Mouse (Mus musculus) MEL (cell line): Measurements from ENCODE around the gene Barx2. TPM values are rescaled to one million over a fixed set of nuclear protein-coding genes. Genes with fewer than 3 reads are reported as not detected.

Experiments
- DNase-seq: peaks from one replicate; pipeline ENCODE4 v3.0.0; 2011; ENCODE audit warnings: low read depth, low spot score
- H3K27ac ChIP-seq: 2 replicates; pipeline ENCODE4 v1.5.1; 2012; ENCODE audit warnings: low read depth, mild to moderate bottlenecking, control low read depth, low read length, moderate library complexity; ENCODE audit not compliant: control insufficient read depth
- H3K27me3 ChIP-seq, 2 experiments: fragments of 150-350 bp in 1 of 2; sonication (generic) in 1 of 2; 2 replicates each; pipeline ENCODE4 v1.6.1; 2012; ENCODE audit warnings: low read length in 2 of 2, mild to moderate bottlenecking in 2 of 2, improper control_type of control experiment in 1 of 2, moderate library complexity in 1 of 2; ENCODE audit not compliant: insufficient read depth in 2 of 2, control insufficient read depth in 1 of 2
- H3K36me3 ChIP-seq, 2 experiments: 2 replicates each; pipeline ENCODE4 v1.6.1; 2012 to 2014; ENCODE audit warnings: low read length in 2 of 2, improper control_type of control experiment in 1 of 2, inconsistent platforms in 1 of 2, mild to moderate bottlenecking in 1 of 2; ENCODE audit not compliant: insufficient read depth in 2 of 2, control insufficient read depth in 1 of 2
- H3K4me1 ChIP-seq, 2 experiments: fragments of 150-350 bp in 1 of 2; sonication (generic) in 1 of 2; 2 replicates each; pipeline ENCODE4 v1.6.1; 2012; ENCODE audit warnings: low read length in 2 of 2, improper control_type of control experiment in 1 of 2, mild to moderate bottlenecking in 1 of 2; ENCODE audit not compliant: insufficient read depth in 2 of 2, control insufficient read depth in 1 of 2
- H3K4me3 ChIP-seq, 2 experiments: fragments of 150-350 bp in 1 of 2; sonication (generic) in 1 of 2; 2 replicates each; pipeline ENCODE4 v1.5.1; 2012; ENCODE audit warnings: low read depth in 2 of 2, low read length in 2 of 2, mild to moderate bottlenecking in 2 of 2, moderate library complexity in 2 of 2, control low read depth in 1 of 2, improper control_type of control experiment in 1 of 2; ENCODE audit not compliant: control insufficient read depth in 1 of 2, insufficient read depth in 1 of 2
- H3K79me2 ChIP-seq: 2 replicates; pipeline ENCODE4 v1.6.1; 2012; ENCODE audit warnings: mild to moderate bottlenecking, low read length, moderate library complexity; ENCODE audit not compliant: control insufficient read depth, poor library complexity, insufficient read depth
- H3K9ac ChIP-seq: 2 replicates; pipeline ENCODE4 v1.6.1; 2012; ENCODE audit warnings: low read depth, mild to moderate bottlenecking, control low read depth, low read length, moderate library complexity; ENCODE audit not compliant: control insufficient read depth, poor library complexity, severe bottlenecking
- H3K9me3 ChIP-seq: fragments of 150-350 bp; sonication (generic); replicated peaks from 2 replicates; pipeline ENCODE4 v1.6.1; 2012; ENCODE audit warnings: mild to moderate bottlenecking, low read length, improper control_type of control experiment, moderate library complexity; ENCODE audit not compliant: insufficient read depth
- BHLHE40 ChIP-seq: IDR thresholded peaks from 2 replicates; pipeline ENCODE4 v1.6.1; 2012; ENCODE audit warnings: low read depth, mild to moderate bottlenecking, inconsistent platforms, low read length, improper control_type of control experiment, borderline replicate concordance
- CHD1 ChIP-seq: IDR thresholded peaks from 2 replicates; pipeline ENCODE4 v1.6.1; 2012; ENCODE audit warnings: low read depth, mild to moderate bottlenecking, inconsistent platforms, low read length, improper control_type of control experiment
- CHD2 ChIP-seq: IDR thresholded peaks from 2 replicates; pipeline ENCODE4 v1.6.1; 2011; ENCODE audit warnings: low read length, improper control_type of control experiment
- CTCF ChIP-seq, 3 experiments: IDR thresholded peaks in 2 of 3; conservative IDR thresholded peaks in 1 of 3; 2 replicates each; pipeline ENCODE4 v1.5.1; 2011 to 2012; ENCODE audit warnings: low read length in 3 of 3, low read depth in 2 of 3, mild to moderate bottlenecking in 2 of 3, improper control_type of control experiment in 1 of 3, inconsistent platforms in 1 of 3, mixed read lengths in 1 of 3, moderate library complexity in 1 of 3; ENCODE audit not compliant: control insufficient read depth in 1 of 3, insufficient read depth in 1 of 3, poor library complexity in 1 of 3, severe bottlenecking in 1 of 3
- ELF1 ChIP-seq: IDR thresholded peaks from 2 replicates; pipeline ENCODE4 v1.6.1; 2014; ENCODE audit warnings: low read depth, mild to moderate bottlenecking, inconsistent platforms, low read length, improper control_type of control experiment, moderate library complexity
- GABPA ChIP-seq: IDR thresholded peaks from 2 replicates; pipeline ENCODE4 v1.6.1; 2012; ENCODE audit warnings: low read depth, mild to moderate bottlenecking, inconsistent platforms, low read length, improper control_type of control experiment, moderate library complexity
- GATA1 ChIP-seq: IDR thresholded peaks from 2 replicates; pipeline ENCODE4 v1.6.1; 2011; ENCODE audit warnings: low read depth, low read length, improper control_type of control experiment
- HCFC1 ChIP-seq: IDR thresholded peaks from 2 replicates; pipeline ENCODE4 v1.6.1; 2012; ENCODE audit warnings: low read depth, mild to moderate bottlenecking, inconsistent platforms, low read length, improper control_type of control experiment, moderate library complexity
- JUND ChIP-seq: IDR thresholded peaks from 2 replicates; pipeline ENCODE4 v1.6.1; 2011; ENCODE audit warnings: low read depth, mild to moderate bottlenecking, improper control_type of control experiment, low read length
- KAT2A ChIP-seq: conservative IDR thresholded peaks from 2 replicates; pipeline ENCODE4 v1.6.1; 2012; ENCODE audit warnings: low read depth, low read length, improper control_type of control experiment, inconsistent platforms
- MAX ChIP-seq: IDR thresholded peaks from 2 replicates; pipeline ENCODE4 v1.6.1; 2011; ENCODE audit warnings: low read length, improper control_type of control experiment
- MAZ ChIP-seq: IDR thresholded peaks from 2 replicates; pipeline ENCODE4 v1.6.1; 2012; ENCODE audit warnings: low read depth, mild to moderate bottlenecking, inconsistent platforms, low read length, improper control_type of control experiment
- MEF2A ChIP-seq: IDR thresholded peaks from 2 replicates; pipeline ENCODE4 v1.6.1; 2014; ENCODE audit warnings: low read depth, mild to moderate bottlenecking, inconsistent platforms, low read length, improper control_type of control experiment; ENCODE audit not compliant: poor library complexity, insufficient replicate concordance, severe bottlenecking; ENCODE audit errors: extremely low read depth
- MYB ChIP-seq: IDR thresholded peaks from 2 replicates; pipeline ENCODE4 v1.6.1; 2011; ENCODE audit warnings: mild to moderate bottlenecking, low read depth, low read length, improper control_type of control experiment
- MYC ChIP-seq: IDR thresholded peaks from 2 replicates; pipeline ENCODE4 v1.6.1; 2011; ENCODE audit warnings: low read depth, mild to moderate bottlenecking, low read length, improper control_type of control experiment, moderate library complexity
- NELFE ChIP-seq: IDR thresholded peaks from 2 replicates; pipeline ENCODE4 v1.6.1; 2011; ENCODE audit warnings: low read depth, low read length, improper control_type of control experiment
- POLR2A ChIP-seq, 2 experiments: IDR thresholded peaks; 2 replicates each; pipeline ENCODE4 v1.6.1; 2011 to 2012; ENCODE audit warnings: low read length in 2 of 2, mild to moderate bottlenecking in 2 of 2, control low read depth in 1 of 2, improper control_type of control experiment in 1 of 2, low read depth in 1 of 2, moderate library complexity in 1 of 2; ENCODE audit not compliant: control insufficient read depth in 1 of 2, insufficient read depth in 1 of 2, poor library complexity in 1 of 2
- POLR2AphosphoS2 ChIP-seq: IDR thresholded peaks from 2 replicates; pipeline ENCODE4 v1.6.1; 2011; ENCODE audit warnings: low read length, improper control_type of control experiment
- POLR2AphosphoS5 ChIP-seq: IDR thresholded peaks from 2 replicates; pipeline ENCODE4 v1.6.1; 2012; ENCODE audit warnings: low read depth, borderline replicate concordance, mild to moderate bottlenecking, inconsistent platforms, low read length, moderate library complexity, mixed read lengths
- RCOR1 ChIP-seq: IDR thresholded peaks from 2 replicates; pipeline ENCODE4 v1.6.1; 2012; ENCODE audit warnings: low read depth, mild to moderate bottlenecking, inconsistent platforms, low read length, improper control_type of control experiment
- SIN3A ChIP-seq: IDR thresholded peaks from 2 replicates; pipeline ENCODE4 v1.6.1; 2012; ENCODE audit warnings: low read length, improper control_type of control experiment, inconsistent platforms
- SMC3 ChIP-seq: IDR thresholded peaks from 2 replicates; pipeline ENCODE4 v1.6.1; 2011; ENCODE audit warnings: low read depth, low read length, improper control_type of control experiment
- TBP ChIP-seq: IDR thresholded peaks from 2 replicates; pipeline ENCODE4 v1.8.0; 2011; ENCODE audit warnings: low read depth, low read length, improper control_type of control experiment
- TCF12 ChIP-seq: IDR thresholded peaks from 2 replicates; pipeline ENCODE4 v1.6.1; 2014; ENCODE audit warnings: low read depth, mild to moderate bottlenecking, inconsistent platforms, low read length, improper control_type of control experiment, moderate library complexity
- UBTF ChIP-seq: IDR thresholded peaks from 2 replicates; pipeline ENCODE4 v1.6.1; 2012; ENCODE audit warnings: low read depth, mild to moderate bottlenecking, inconsistent platforms, low read length, improper control_type of control experiment, moderate library complexity, borderline replicate concordance; ENCODE audit not compliant: insufficient read depth
- USF1 ChIP-seq: IDR thresholded peaks from 2 replicates; pipeline ENCODE4 v1.6.1; 2014; ENCODE audit warnings: low read depth, mild to moderate bottlenecking, inconsistent platforms, low read length, improper control_type of control experiment, moderate library complexity
- USF2 ChIP-seq, 2 experiments: IDR thresholded peaks; 2 replicates each; pipeline ENCODE4 v1.6.1; 2011 to 2012; ENCODE audit warnings: improper control_type of control experiment in 2 of 2, low read length in 2 of 2, borderline replicate concordance in 1 of 2, inconsistent platforms in 1 of 2, low read depth in 1 of 2, mild to moderate bottlenecking in 1 of 2; ENCODE audit not compliant: insufficient read depth in 1 of 2
- ZC3H11A ChIP-seq: IDR thresholded peaks from 2 replicates; pipeline ENCODE4 v1.6.1; 2012; ENCODE audit warnings: low read depth, mild to moderate bottlenecking, inconsistent platforms, low read length, improper control_type of control experiment
- ZKSCAN1 ChIP-seq: IDR thresholded peaks from 2 replicates; pipeline ENCODE4 v1.6.1; 2012; ENCODE audit warnings: low read depth, mild to moderate bottlenecking, inconsistent platforms, low read length, improper control_type of control experiment, moderate library complexity
- ZMIZ1 ChIP-seq: IDR thresholded peaks from 2 replicates; pipeline ENCODE4 v1.6.1; 2012; ENCODE audit warnings: low read depth, mild to moderate bottlenecking, inconsistent platforms, low read length, improper control_type of control experiment, moderate library complexity
- ZNF384 ChIP-seq: IDR thresholded peaks from 2 replicates; pipeline ENCODE4 v1.6.1; 2012; ENCODE audit warnings: low read depth, mild to moderate bottlenecking, inconsistent platforms, low read length, improper control_type of control experiment
- polyA plus RNA-seq, 2 experiments: library from polyadenylated mRNA; stranded (reverse) in 1 of 2; unstranded in 1 of 2; fragments of >175 nt in 1 of 2; fragments of >200 nt in 1 of 2; gene quantifications; 2 replicates each; pipeline versions ENCODE4 v1.2.1 to v1.2.4; 2012; ENCODE audit warnings: low replicate concordance in 2 of 2, low read depth in 1 of 2; ENCODE audit not compliant: insufficient read length in 2 of 2, insufficient read depth in 1 of 2, missing spikeins in 1 of 2
- total RNA-seq: library from RNA; depleted of rRNA; stranded (reverse); fragments of 300-350 nt; gene quantifications from 2 replicates; pipeline ENCODE4 v1.2.3, GENCODE M21; 2012

Barx2 gene
- total and polyA plus RNA-seq, 3 experiments = not detected

DNA sequence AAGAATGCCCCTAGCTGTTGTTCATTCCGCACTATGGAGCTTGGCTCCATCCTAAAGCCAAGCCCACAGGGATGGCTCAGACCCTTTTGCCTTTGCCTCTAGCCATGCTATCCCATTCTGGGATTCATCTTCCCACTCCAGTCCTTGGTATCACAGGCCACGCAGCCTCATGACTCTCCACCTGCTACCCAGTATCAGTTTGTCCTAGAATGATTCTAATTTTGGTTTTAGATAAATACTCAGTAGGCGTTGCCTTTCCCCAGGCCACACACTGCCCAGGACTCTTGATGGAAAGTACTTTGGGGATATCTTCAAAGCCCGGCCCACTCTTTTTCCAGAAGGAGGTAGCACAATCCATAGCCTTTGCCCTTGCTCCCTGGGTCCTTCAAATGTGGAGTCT lies 72.7 kb downstream of the Barx2 start:
- DNase-seq = no peak
- H3K79me2 ChIP-seq = no peaks in the 10 kb centered on the region
- no peaks in the 10 kb centered on the region for H3K4me1 ChIP-seq
- no peak overlapping the region for H3K27ac ChIP-seq
- no peak for TF ChIP-seq MYC
- TF ChIP-seq USF1 = no peak
- no peak for TF ChIP-seq ZKSCAN1
- no peak for TF ChIP-seq ZC3H11A
- no peak for TF ChIP-seq CHD2
- TF ChIP-seq SIN3A = no peak
- TF ChIP-seq CHD1 = no peak
- no peak for TF ChIP-seq NELFE
- no peak for TF ChIP-seq GATA1
- TF ChIP-seq CTCF (IDR thresholded peaks at IDR 0.05 in 2 of 3, conservative IDR thresholded peaks at IDR 0.05 in 1 of 3; ENCODE audit: control insufficient read depth in 1 of 3, insufficient read depth in 1 of 3, low read depth in 2 of 3, low read length in 3 of 3, poor library complexity in 1 of 3, severe bottlenecking in 1 of 3) = no peak
- TF ChIP-seq ELF1 = no peak
- no peak for TF ChIP-seq JUND
- TF ChIP-seq POLR2AphosphoS2 = no peak
- no peak for TF ChIP-seq ZNF384
- TF ChIP-seq MAX = no peak
- no peak for TF ChIP-seq POLR2AphosphoS5
- no peak for TF ChIP-seq HCFC1
- TF ChIP-seq BHLHE40 = no peak
- no peak for TF ChIP-seq UBTF
- TF ChIP-seq SMC3 = no peak
- H3K4me3 ChIP-seq = no peak overlapping the region
- H3K9ac ChIP-seq = no peak overlapping the region
- no peaks in the 10 kb centered on the region for H3K9me3 ChIP-seq
- no peaks in the 10 kb centered on the region for H3K27me3 ChIP-seq
- no peaks in the 10 kb centered on the region for H3K36me3 ChIP-seq

DNA sequence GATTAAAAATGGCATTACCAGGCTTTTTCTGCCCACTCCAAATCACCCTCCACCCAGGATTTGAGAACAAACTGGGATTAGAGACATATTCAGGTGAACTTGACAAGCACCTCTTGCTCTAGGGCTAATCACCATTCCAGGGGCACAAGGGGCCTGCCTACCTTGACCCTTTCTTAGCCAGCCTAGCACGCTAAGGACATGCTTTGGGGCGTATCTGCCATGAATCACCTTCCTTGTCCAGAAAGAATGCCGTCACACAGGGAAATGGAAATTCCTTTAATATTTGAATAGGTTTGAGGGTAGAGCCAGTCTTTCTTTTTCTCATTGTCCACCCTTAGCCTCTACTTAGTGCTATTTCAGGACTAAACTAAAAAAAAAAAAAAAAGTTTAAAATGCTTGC lies 73.2 kb downstream of the Barx2 start:
- Histone ChIP-seq H3K27ac (no peak overlapping the region), H3K36me3 (no peaks in the 10 kb centered on the region), H3K9me3 (no peaks in the 10 kb centered on the region), H3K4me1 (no peaks in the 10 kb centered on the region), H3K4me3 (no peak overlapping the region), H3K9ac (no peak overlapping the region), H3K27me3 (no peaks in the 10 kb centered on the region), H3K79me2 (no peaks in the 10 kb centered on the region)
- TF ChIP-seq GATA1 (no peak), POLR2AphosphoS5 (no peak), ELF1 (no peak), POLR2AphosphoS2 (no peak), MAZ (no peak), TCF12 (no peak), POLR2A (IDR thresholded peaks at IDR 0.05; ENCODE audit: control insufficient read depth in 1 of 2, insufficient read depth in 1 of 2, low read depth in 1 of 2, low read length in 2 of 2, poor library complexity in 1 of 2) (no peak), GABPA (no peak), CHD2 (no peak), KAT2A (no peak), MYB (no peak), ZMIZ1 (no peak), MEF2A (no peak), USF2 (IDR thresholded peaks at IDR 0.05; ENCODE audit: borderline replicate concordance in 1 of 2, insufficient read depth in 1 of 2, low read depth in 1 of 2, low read length in 2 of 2) (no peak), ZKSCAN1 (no peak), MYC (no peak), JUND (no peak), USF1 (no peak), TBP (no peak), RCOR1 (no peak)
- DNase-seq = no peak
